17 mouse cellular contexts compared by ENCODE assay signal in genomic region chr17:85690323-85690968, GRCm38 (mm10). TPM values are rescaled to one million over a fixed set of nuclear protein-coding genes. Genes with fewer than 3 reads are reported as not detected.
A peak's percentile ranks its signal among the peaks of the same experiment; 100 is the strongest.
DNase-seq lines count a peak whose midpoint lies in the region; ATAC-seq and TF ChIP-seq lines count a peak whose summit lies in the region.
"Had no signal": no experiment of that assay in that cellular context is flagged by ENCODE, and none has a peak within 500 bp of the region (broad histone marks: within the 10 kb centered on the region; RNA-seq: fewer than 3 reads in every experiment).

No protein-coding gene starts in this region.

- H3K27me3 ChIP-seq in hindbrain, embryonic 11.5 days (ENCODE audit: control insufficient read depth, insufficient read depth, low read length), result peaks cover 86% of the 10 kb centered on the region
- peaks cover 64% of the 10 kb centered on the region for H3K27me3 ChIP-seq in hindbrain, embryonic 16.5 days (replicated peaks; ENCODE audit: control insufficient read depth, insufficient read depth, low read length)
- H3K27me3 ChIP-seq in E14TG2a.4 (ENCODE audit: insufficient read depth, low read length), result peaks cover 90% of the 10 kb centered on the region
- peaks cover 76% of the 10 kb centered on the region for H3K27me3 ChIP-seq in limb, embryonic 14.5 days (ENCODE audit: control insufficient read depth, insufficient read depth, low read length)

- H3K27ac ChIP-seq in hindbrain, embryonic 11.5 days (ENCODE audit: low read depth, low read length), result no peak overlapping the region
- no peak overlapping the region for H3K27ac ChIP-seq in hindbrain, embryonic 16.5 days (ENCODE audit: low read depth, low read length)
- 0 out of 2 replicates have a peak overlapping the region, but pooled peaks have one; percentile 3 for H3K27ac ChIP-seq in limb, embryonic 14.5 days (replicated peaks; ENCODE audit: low read depth, low read length)
- H3K27ac ChIP-seq: hindbrain, embryonic 15.5 days; liver, embryonic 13.5 days had no signal

- peak; percentile 40 for DNase-seq in hindbrain, embryonic 11.5 days (ENCODE audit: low spot score)
- DNase-seq in embryo, embryonic 9.5 days (ENCODE audit: extremely low spot score), result peak; percentile 10
- no peak for DNase-seq in limb, embryonic 14.5 days (ENCODE audit: low spot score)
- DNase-seq in frontal cortex, postnatal 10 days (ENCODE audit: low spot score in 2 of 2), result no peak
- DNase-seq: cerebellum, postnatal 10 days; gastrocnemius, postnatal 10 days; liver, embryonic 13.5 days; lung, postnatal 10 days; right cerebral cortex, postnatal 14 days; thymus, postnatal 25 days had no signal

- H3K4me1 ChIP-seq in hindbrain, embryonic 11.5 days (replicated peaks; ENCODE audit: control insufficient read depth, insufficient read depth, low read length), result peaks cover 14% of the 10 kb centered on the region; the same call in 1 of the 2 replicates
- peaks cover 9% of the 10 kb centered on the region for H3K4me1 ChIP-seq in hindbrain, embryonic 16.5 days (ENCODE audit: control insufficient read depth, insufficient read depth, low read depth, low read length)
- H3K4me1 ChIP-seq in E14TG2a.4 (replicated peaks; ENCODE audit: low read depth, low read length), result peaks cover 63% of the 10 kb centered on the region
- H3K4me1 ChIP-seq in limb, embryonic 14.5 days (ENCODE audit: control insufficient read depth, insufficient read depth, low read length), result peaks cover 17% of the 10 kb centered on the region; the same call in 1 of the 2 replicates

- no peak overlapping the region for H3K4me2 ChIP-seq in hindbrain, embryonic 11.5 days (replicated peaks; ENCODE audit: low read depth, low read length)
- no peak overlapping the region for H3K4me2 ChIP-seq in hindbrain, embryonic 16.5 days (ENCODE audit: low read length)
- H3K4me2 ChIP-seq in limb, embryonic 14.5 days (replicated peaks; ENCODE audit: low read depth, low read length, severe bottlenecking), result no peak overlapping the region; the same call in 1 of the 2 replicates
- H3K4me2 ChIP-seq: heart, embryonic 12.5 days; hindbrain, embryonic 15.5 days; liver, embryonic 13.5 days had no signal

- TF ChIP-seq CTCF in E14TG2a.4 (conservative IDR thresholded peaks at IDR 0.05; ENCODE audit: low read length), result no peak

- H3K9ac ChIP-seq in hindbrain, embryonic 11.5 days (ENCODE audit: low read depth, low read length), result no peak overlapping the region
- H3K9ac ChIP-seq in hindbrain, embryonic 16.5 days (ENCODE audit: low read depth, low read length), result no peak overlapping the region
- H3K9ac ChIP-seq in limb, embryonic 14.5 days (ENCODE audit: low read depth, low read length, severe bottlenecking), result no peak overlapping the region
- H3K9ac ChIP-seq: heart, embryonic 12.5 days; hindbrain, embryonic 15.5 days; liver, embryonic 13.5 days had no signal

- H3K36me3 ChIP-seq in hindbrain, embryonic 11.5 days (ENCODE audit: control insufficient read depth, insufficient read depth, low read length), result no peaks in the 10 kb centered on the region
- no peaks in the 10 kb centered on the region for H3K36me3 ChIP-seq in hindbrain, embryonic 16.5 days (ENCODE audit: control insufficient read depth, insufficient read depth, low read length)
- H3K36me3 ChIP-seq in E14TG2a.4 (ENCODE audit: insufficient read depth, low read length), result no peaks in the 10 kb centered on the region
- H3K36me3 ChIP-seq in limb, embryonic 14.5 days (ENCODE audit: control insufficient read depth, insufficient read depth, low read length), result no peaks in the 10 kb centered on the region
- H3K36me3 ChIP-seq: heart, embryonic 12.5 days; hindbrain, embryonic 15.5 days; liver, embryonic 13.5 days had no signal

- no peak for TF ChIP-seq POLR2A in limb, embryonic 14.5 days (IDR thresholded peaks at IDR 0.05; ENCODE audit: borderline replicate concordance, extremely low read depth, insufficient read depth, insufficient read length)

- H3K4me3 ChIP-seq in hindbrain, embryonic 11.5 days (ENCODE audit: low read depth, low read length), result no peak overlapping the region
- no peak overlapping the region for H3K4me3 ChIP-seq in hindbrain, embryonic 16.5 days (ENCODE audit: low read length)
- peak overlapping the region; percentile 35; the same call in 1 of the 2 replicates for H3K4me3 ChIP-seq in E14TG2a.4 (replicated peaks; ENCODE audit: low read length)
- peak overlapping the region; percentile 54; the same call in 1 of the 2 replicates for H3K4me3 ChIP-seq in limb, embryonic 14.5 days (replicated peaks; ENCODE audit: low read length)
- H3K4me3 ChIP-seq: heart, embryonic 12.5 days; hindbrain, embryonic 15.5 days; liver, embryonic 13.5 days had no signal

- no peak for ATAC-seq in hindbrain, embryonic 11.5 days (ENCODE audit: low FRiP score)
- no peak for ATAC-seq in hindbrain, embryonic 16.5 days
- no peak for ATAC-seq in limb, embryonic 14.5 days (ENCODE audit: low FRiP score, low read depth)
- no peak for ATAC-seq in frontal cortex, adult (ENCODE audit: low TSS enrichment)
- ATAC-seq: midbrain, embryonic 16.5 days had no signal

- no peaks in the 10 kb centered on the region for H3K9me3 ChIP-seq in hindbrain, embryonic 11.5 days (ENCODE audit: control insufficient read depth, low read length)
- no peaks in the 10 kb centered on the region; the same call in 1 of the 2 replicates for H3K9me3 ChIP-seq in hindbrain, embryonic 16.5 days (ENCODE audit: control insufficient read depth, low read length)
- H3K9me3 ChIP-seq in E14TG2a.4 (ENCODE audit: low read length), result no peaks in the 10 kb centered on the region
- no peaks in the 10 kb centered on the region for H3K9me3 ChIP-seq in limb, embryonic 14.5 days (ENCODE audit: control insufficient read depth, low read length)
- H3K9me3 ChIP-seq: hindbrain, embryonic 15.5 days had no signal

- 5% methylated on average over 6 of the region's 6 CpGs for WGBS in hindbrain, embryonic 11.5 days
- WGBS in hindbrain, embryonic 16.5 days, result 6% methylated on average over 6 of the region's 6 CpGs
- WGBS in limb, embryonic 14.5 days, result 13% methylated on average over 6 of the region's 6 CpGs

RNA-seq across cellular contexts. Expression of gene Six2, which starts 2.4 kb away (rescaled TPM):
- 6.8 and 8.3 TPM in 2 replicates for polyA plus RNA-seq in hindbrain, embryonic 11.5 days (2014; fragmentation: Nextera tagmentation; extraction: Ambion mirVana)
- polyA plus RNA-seq in hindbrain, embryonic 16.5 days (2015; fragmentation: Nextera tagmentation; extraction: Ambion mirVana), result 0.36 and 0.51 TPM in 2 replicates
- polyA plus RNA-seq in limb, embryonic 14.5 days (2012; rRNA removed), result 30.0 and 47.7 TPM in 2 replicates
- 7.7 and 14.6 TPM in 2 replicates for polyA plus RNA-seq in limb, embryonic 14.5 days (2014; fragmentation: Nextera tagmentation; extraction: Ambion mirVana)
- polyA plus RNA-seq: large intestine, adult 2 months; liver, embryonic 13.5 days had no signal

Comparison
In these comparisons a context has a peak if more than half of its experiments do, and no peak if none do; other contexts are left out.
1. DNase-seq: peak in hindbrain, embryonic 11.5 days (single experiment) and embryo, embryonic 9.5 days (single experiment); none in limb, embryonic 14.5 days (single experiment) and frontal cortex, postnatal 10 days (0 of 2).
2. H3K4me3 ChIP-seq: peak in E14TG2a.4 (single experiment) and limb, embryonic 14.5 days (single experiment); none in hindbrain, embryonic 11.5 days (single experiment) and hindbrain, embryonic 16.5 days (single experiment).